Mouse (Mus musculus): ENCODE measurements around the gene Hmg20a. TPM values are rescaled to one million over a fixed set of nuclear protein-coding genes. Genes with fewer than 3 reads are reported as not detected.

Gene Hmg20a
- polyA plus RNA-seq, 1 experiment from 2014 or later: 73.0 TPM

- Histone ChIP-seq H3K27ac (no peak overlapping the region), H3K9me3 (no peaks in the 10 kb centered on the region), H3K27me3 (no peaks in the 10 kb centered on the region), H3K4me3 (no peak overlapping the region), H3K36me3 (0 out of 2 replicates have a peak, but pooled peaks cover 4% of the 10 kb centered on the region), H3K4me1 (no peaks in the 10 kb centered on the region), H3K9ac (no peak overlapping the region), H3K4me2 (replicated peaks) (no peak overlapping the region)
- 82% methylated on average over 2 of the region's 2 CpGs for WGBS
- no peak for ATAC-seq (ENCODE audit: insufficient number of reproducible peaks, insufficient read depth, low FRiP score, low TSS enrichment)
Measured at GRCm38 (mm10) chr9:56453038-56453815, 34.8 kb downstream of the Hmg20a start.

- H3K36me3 ChIP-seq: 0 out of 2 replicates have a peak, but pooled peaks cover 4% of the 10 kb centered on the region
- H3K27ac ChIP-seq: no peak overlapping the region
- no peaks in the 10 kb centered on the region for H3K4me1 ChIP-seq
- 88% methylated on average over 3 of the region's 3 CpGs for WGBS
- H3K9me3 ChIP-seq: no peaks in the 10 kb centered on the region
- H3K4me2 ChIP-seq (replicated peaks): no peak overlapping the region
- H3K4me3 ChIP-seq: no peak overlapping the region
- no peak overlapping the region for H3K9ac ChIP-seq
- no peak for ATAC-seq (ENCODE audit: insufficient number of reproducible peaks, insufficient read depth, low FRiP score, low TSS enrichment)
- H3K27me3 ChIP-seq: no peaks in the 10 kb centered on the region
Measured at GRCm38 (mm10) chr9:56456426-56456825, 38.0 kb downstream of the Hmg20a start.

GRCm38 (mm10) chr9:56460987-56461386 lies 42.6 kb downstream of the Hmg20a start:
- 81% methylated on average over 5 of the region's 5 CpGs for WGBS
- H3K27me3 ChIP-seq: no peaks in the 10 kb centered on the region

GRCm38 (mm10) chr9:56462606-56463005 lies 44.2 kb downstream of the Hmg20a start:
- Histone ChIP-seq H3K4me2 (replicated peaks) (no peak overlapping the region), H3K9me3 (no peaks in the 10 kb centered on the region), H3K27me3 (no peaks in the 10 kb centered on the region), H3K4me3 (no peak overlapping the region), H3K9ac (no peak overlapping the region), H3K27ac (no peak overlapping the region), H3K36me3 (peaks cover 10% of the 10 kb centered on the region; the same call in 1 of the 2 replicates), H3K4me1 (peaks cover 14% of the 10 kb centered on the region; the same call in 1 of the 2 replicates)
- ATAC-seq (ENCODE audit: insufficient number of reproducible peaks, insufficient read depth, low FRiP score, low TSS enrichment): no peak
- 80% methylated on average over 1 of the region's 1 CpGs for WGBS

More at GRCm38 (mm10) chr9:56460987-56461386, 42.6 kb downstream of the Hmg20a start:
- H3K9ac ChIP-seq: no peak overlapping the region
- ATAC-seq (ENCODE audit: insufficient number of reproducible peaks, insufficient read depth, low FRiP score, low TSS enrichment): no peak
- H3K9me3 ChIP-seq: no peaks in the 10 kb centered on the region
- peaks cover 14% of the 10 kb centered on the region; the same call in 1 of the 2 replicates for H3K4me1 ChIP-seq
- no peak overlapping the region for H3K27ac ChIP-seq
- no peak overlapping the region for H3K4me2 ChIP-seq (replicated peaks)
- H3K4me3 ChIP-seq: no peak overlapping the region
- peaks cover 2% of the 10 kb centered on the region; the same call in 1 of the 2 replicates for H3K36me3 ChIP-seq

GRCm38 (mm10) chr9:56463046-56463445 lies 44.6 kb downstream of the Hmg20a start:
- Histone ChIP-seq H3K36me3 (peaks cover 14% of the 10 kb centered on the region; the same call in 1 of the 2 replicates), H3K4me2 (replicated peaks) (no peak overlapping the region), H3K4me1 (peaks cover 14% of the 10 kb centered on the region; the same call in 1 of the 2 replicates), H3K27ac (no peak overlapping the region), H3K27me3 (no peaks in the 10 kb centered on the region), H3K4me3 (no peak overlapping the region), H3K9me3 (no peaks in the 10 kb centered on the region), H3K9ac (no peak overlapping the region)
- no peak for ATAC-seq (ENCODE audit: insufficient number of reproducible peaks, insufficient read depth, low FRiP score, low TSS enrichment)
- 96% methylated on average over 2 of the region's 2 CpGs for WGBS

GRCm38 (mm10) chr9:56463686-56464515 lies 45.5 kb downstream of the Hmg20a start:
- Histone ChIP-seq H3K9ac (no peak overlapping the region), H3K27ac (no peak overlapping the region), H3K9me3 (no peaks in the 10 kb centered on the region), H3K4me3 (no peak overlapping the region), H3K4me2 (replicated peaks) (no peak overlapping the region), H3K4me1 (peaks cover 14% of the 10 kb centered on the region; the same call in 1 of the 2 replicates), H3K27me3 (no peaks in the 10 kb centered on the region), H3K36me3 (peaks cover 16% of the 10 kb centered on the region; the same call in 1 of the 2 replicates)
- 64% methylated on average over 4 of the region's 4 CpGs for WGBS
- ATAC-seq (ENCODE audit: insufficient number of reproducible peaks, insufficient read depth, low FRiP score, low TSS enrichment): no peak

GRCm38 (mm10) chr9:56464863-56465654 lies 46.6 kb downstream of the Hmg20a start:
- no peak overlapping the region for H3K9ac ChIP-seq
- peaks cover 14% of the 10 kb centered on the region; the same call in 1 of the 2 replicates for H3K4me1 ChIP-seq
- no peak overlapping the region for H3K4me2 ChIP-seq (replicated peaks)
- H3K27ac ChIP-seq: 0 out of 2 replicates have a peak overlapping the region, but pooled peaks have one; percentile 46
- H3K27me3 ChIP-seq: no peaks in the 10 kb centered on the region
- H3K36me3 ChIP-seq: peaks cover 16% of the 10 kb centered on the region; the same call in 1 of the 2 replicates
- H3K4me3 ChIP-seq: no peak overlapping the region
- ATAC-seq (ENCODE audit: insufficient number of reproducible peaks, insufficient read depth, low FRiP score, low TSS enrichment): no peak
- H3K9me3 ChIP-seq: no peaks in the 10 kb centered on the region
- WGBS: 51% methylated on average over 23 of the region's 23 CpGs

- Histone ChIP-seq H3K9ac (no peak overlapping the region), H3K4me1 (peaks cover 17% of the 10 kb centered on the region; the same call in 1 of the 2 replicates), H3K27me3 (no peaks in the 10 kb centered on the region), H3K27ac (no peak overlapping the region), H3K36me3 (peaks cover 17% of the 10 kb centered on the region; the same call in 1 of the 2 replicates), H3K9me3 (no peaks in the 10 kb centered on the region), H3K4me3 (no peak overlapping the region), H3K4me2 (replicated peaks) (no peak overlapping the region)
- ATAC-seq (ENCODE audit: insufficient number of reproducible peaks, insufficient read depth, low FRiP score, low TSS enrichment): no peak
- 96% methylated on average over 4 of the region's 4 CpGs for WGBS
Measured at GRCm38 (mm10) chr9:56466251-56466650, 47.8 kb downstream of the Hmg20a start.

- Histone ChIP-seq H3K27ac (no peak overlapping the region), H3K4me2 (replicated peaks) (no peak overlapping the region), H3K27me3 (no peaks in the 10 kb centered on the region), H3K4me3 (no peak overlapping the region), H3K9me3 (no peaks in the 10 kb centered on the region), H3K4me1 (peaks cover 12% of the 10 kb centered on the region; the same call in 1 of the 2 replicates), H3K36me3 (peaks cover 35% of the 10 kb centered on the region), H3K9ac (no peak overlapping the region)
- 43% methylated on average over 2 of the region's 2 CpGs for WGBS
- no peak for ATAC-seq (ENCODE audit: insufficient number of reproducible peaks, insufficient read depth, low FRiP score, low TSS enrichment)
Measured at GRCm38 (mm10) chr9:56469656-56470055, 51.2 kb downstream of the Hmg20a start.

GRCm38 (mm10) chr9:56470291-56470690 lies 51.9 kb downstream of the Hmg20a start:
- Histone ChIP-seq H3K36me3 (peaks cover 35% of the 10 kb centered on the region), H3K9ac (no peak overlapping the region), H3K4me1 (peaks cover 6% of the 10 kb centered on the region; the same call in 1 of the 2 replicates), H3K4me2 (replicated peaks) (no peak overlapping the region), H3K27me3 (no peaks in the 10 kb centered on the region), H3K4me3 (no peak overlapping the region), H3K27ac (no peak overlapping the region), H3K9me3 (no peaks in the 10 kb centered on the region)
- no peak for ATAC-seq (ENCODE audit: insufficient number of reproducible peaks, insufficient read depth, low FRiP score, low TSS enrichment)
- WGBS: 29% methylated on average over 7 of the region's 7 CpGs

Data from embryonic facial prominence, embryonic 12.5 days (tissue).